Mouse (Mus musculus): ENCODE measurements around the gene Ndufaf3. TPM values are rescaled to one million over a fixed set of nuclear protein-coding genes. Genes with fewer than 3 reads are reported as not detected.

The Ndufaf3 gene
- polyA plus RNA-seq, 1 experiment from 2014 or later = 76.7 TPM

DNA sequence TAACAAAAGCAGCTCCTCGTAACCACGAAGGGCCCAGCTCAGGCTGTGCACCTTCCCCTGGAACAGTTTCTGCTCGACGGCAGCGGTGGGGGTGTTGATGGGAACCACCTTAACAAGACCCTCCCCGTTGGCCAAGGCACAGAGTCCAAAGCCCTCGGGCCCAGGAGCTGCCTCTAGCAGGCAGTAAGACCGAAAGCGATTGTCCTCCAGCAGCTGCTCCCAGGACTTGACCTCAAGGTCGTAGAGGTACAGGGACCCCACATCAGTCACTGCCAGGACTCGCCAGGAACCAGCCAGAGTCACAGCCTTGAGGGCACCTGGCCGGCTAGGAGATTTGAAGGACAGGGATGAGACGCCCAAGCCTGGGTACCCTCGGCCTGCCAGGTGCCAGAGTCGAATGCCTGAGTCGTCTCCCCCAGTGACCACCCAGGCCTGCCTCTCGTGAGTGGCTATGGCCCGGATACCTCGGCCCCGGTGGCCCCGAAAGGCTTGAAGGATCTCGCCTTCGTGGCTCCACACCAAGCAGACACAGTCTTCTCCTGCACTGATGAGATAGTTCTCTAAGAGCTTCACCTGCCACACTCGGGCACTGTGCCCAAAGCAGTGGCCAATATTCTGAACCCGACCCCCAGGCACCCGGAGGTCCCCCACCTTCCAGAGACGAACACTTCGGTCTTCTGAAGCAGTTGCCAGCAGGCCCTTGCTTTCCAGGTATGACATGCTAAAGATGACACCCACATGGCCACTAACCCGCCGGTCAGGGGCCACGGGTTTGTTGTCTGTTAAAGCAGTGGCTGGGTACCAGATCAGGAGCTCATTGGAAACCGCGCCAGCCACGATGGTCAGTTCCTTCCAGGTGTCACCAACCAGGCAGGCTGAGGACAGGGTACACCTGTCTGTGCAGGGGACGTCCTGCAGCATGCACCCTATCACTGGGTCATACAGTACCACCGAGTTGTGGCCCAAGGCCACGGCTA, 8.4 kb upstream of the Ndufaf3 start:
- no peak overlapping the region; the same call in 1 of the 2 replicates for H3K9ac ChIP-seq (replicated peaks; ENCODE audit: low read length)
- H3K36me3 ChIP-seq (ENCODE audit: control insufficient read depth, insufficient read depth, low read length) = peaks cover 58% of the 10 kb centered on the region

DNA sequence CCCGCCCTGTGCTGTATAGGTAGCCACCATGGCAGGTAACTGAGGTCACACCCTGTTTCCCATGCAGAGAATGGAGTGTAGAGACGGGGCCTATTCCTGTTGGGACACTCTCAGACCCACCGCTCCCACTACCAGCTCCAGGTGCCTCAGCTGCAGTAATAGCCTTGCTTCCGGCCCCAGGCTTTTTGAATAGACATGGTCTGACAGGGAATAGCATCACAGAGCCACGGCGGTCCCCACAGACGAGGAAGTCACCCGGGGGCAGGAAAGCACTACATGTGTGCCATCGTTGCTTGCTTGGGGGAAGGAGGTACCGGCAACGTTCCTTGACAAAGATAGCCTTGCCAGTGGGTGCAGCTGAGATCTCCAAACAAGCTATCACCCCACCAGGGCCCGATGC, 7.7 kb upstream of the Ndufaf3 start:
- H3K4me2 ChIP-seq (ENCODE audit: low read length) = peak overlapping the region; percentile 29
- H3K36me3 ChIP-seq (ENCODE audit: control insufficient read depth, insufficient read depth, low read length) = peaks cover 58% of the 10 kb centered on the region
- H3K4me1 ChIP-seq (ENCODE audit: control insufficient read depth, insufficient read depth, low read length) = peaks cover 60% of the 10 kb centered on the region

More for the DNA sequence above, 8.4 kb upstream of the Ndufaf3 start:
- H3K4me3 ChIP-seq (replicated peaks; ENCODE audit: low read depth, low read length) = peak overlapping the region; percentile 77; the same call in 1 of the 2 replicates
- no peaks in the 10 kb centered on the region for H3K9me3 ChIP-seq (ENCODE audit: control insufficient read depth, low read length)
- no peaks in the 10 kb centered on the region for H3K27me3 ChIP-seq (ENCODE audit: control insufficient read depth, insufficient read depth, low read length)
- no peak overlapping the region for H3K27ac ChIP-seq (replicated peaks; ENCODE audit: low read depth, low read length)
- ATAC-seq (ENCODE audit: low FRiP score, low TSS enrichment) (no peak), DNase-seq (no peak)
- WGBS = 91% methylated on average over 37 of the region's 37 CpGs
- H3K4me1 ChIP-seq (ENCODE audit: control insufficient read depth, insufficient read depth, low read length) = peaks cover 53% of the 10 kb centered on the region
- peak overlapping the region; percentile 91 for H3K4me2 ChIP-seq (ENCODE audit: low read length)

DNA sequence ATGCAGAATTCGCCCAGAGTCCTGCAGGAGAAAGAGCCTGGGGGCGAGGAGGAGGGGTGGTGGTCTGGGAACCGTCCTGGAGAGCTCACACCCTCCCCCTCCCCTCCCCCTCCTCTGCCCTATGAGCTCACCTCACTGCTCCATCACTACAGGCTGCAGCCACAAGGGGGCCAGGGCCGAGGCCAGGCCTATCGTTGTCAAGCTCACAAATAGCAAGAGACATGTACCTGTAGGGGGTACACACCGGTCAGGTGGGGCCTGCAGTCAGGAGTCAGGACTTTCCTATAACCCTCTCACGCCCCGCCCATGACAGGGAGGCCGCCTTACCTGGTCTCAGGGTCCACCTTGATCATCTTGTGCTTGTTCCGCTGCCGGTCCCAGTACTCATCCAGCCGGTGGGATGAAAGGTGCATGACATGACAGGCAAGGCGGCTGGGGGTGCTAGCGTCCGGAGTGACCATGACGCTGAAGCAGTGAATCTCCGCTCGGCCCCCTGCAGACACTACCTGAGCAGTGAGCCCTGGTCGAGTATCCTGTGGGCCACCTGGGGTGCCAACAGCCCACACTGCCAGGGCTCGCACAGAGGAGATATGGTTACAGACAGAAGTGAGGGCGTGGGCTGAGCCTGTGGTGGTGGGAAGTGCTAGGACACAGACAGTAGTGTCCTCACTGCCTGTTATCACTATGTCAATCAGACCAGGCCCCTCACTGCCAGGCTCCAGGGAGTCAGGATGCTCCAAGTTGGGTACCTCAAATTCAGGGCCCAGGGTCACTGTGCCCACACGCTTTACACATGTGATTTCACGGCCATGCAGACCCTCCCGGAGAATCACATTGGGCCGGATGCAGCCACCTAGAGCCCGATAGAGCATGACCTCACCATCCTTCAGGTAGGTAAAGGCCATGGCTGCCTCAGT, 6.8 kb upstream of the Ndufaf3 start:
- 0 out of 2 replicates have a peak overlapping the region, but pooled peaks have one; percentile 26 for H3K27ac ChIP-seq (replicated peaks; ENCODE audit: low read depth, low read length)
- H3K36me3 ChIP-seq (ENCODE audit: control insufficient read depth, insufficient read depth, low read length) = peaks cover 58% of the 10 kb centered on the region
- no peak overlapping the region for H3K4me3 ChIP-seq (replicated peaks; ENCODE audit: low read depth, low read length)
- 49% methylated on average over 26 of the region's 26 CpGs for WGBS
- no peaks in the 10 kb centered on the region for H3K9me3 ChIP-seq (ENCODE audit: control insufficient read depth, low read length)
- ATAC-seq (ENCODE audit: low FRiP score, low TSS enrichment) (no peak), DNase-seq (peak; percentile 78)
- H3K27me3 ChIP-seq (ENCODE audit: control insufficient read depth, insufficient read depth, low read length) = no peaks in the 10 kb centered on the region
- H3K4me2 ChIP-seq (ENCODE audit: low read length) = peak overlapping the region; percentile 29; the same call in 1 of the 2 replicates
- H3K4me1 ChIP-seq (ENCODE audit: control insufficient read depth, insufficient read depth, low read length) = peaks cover 57% of the 10 kb centered on the region
- 0 out of 2 replicates have a peak overlapping the region, but pooled peaks have one; percentile 16 for H3K9ac ChIP-seq (replicated peaks; ENCODE audit: low read length)

More for the DNA sequence above, 7.7 kb upstream of the Ndufaf3 start:
- Histone ChIP-seq H3K27ac (replicated peaks; ENCODE audit: low read depth, low read length) (no peak overlapping the region), H3K27me3 (ENCODE audit: control insufficient read depth, insufficient read depth, low read length) (no peaks in the 10 kb centered on the region), H3K4me3 (replicated peaks; ENCODE audit: low read depth, low read length) (no peak overlapping the region), H3K9ac (replicated peaks; ENCODE audit: low read length) (no peak overlapping the region; the same call in 1 of the 2 replicates), H3K9me3 (ENCODE audit: control insufficient read depth, low read length) (no peaks in the 10 kb centered on the region)
- DNase-seq (no peak), ATAC-seq (ENCODE audit: low FRiP score, low TSS enrichment) (no peak)
- 84% methylated on average over 12 of the region's 12 CpGs for WGBS

DNA sequence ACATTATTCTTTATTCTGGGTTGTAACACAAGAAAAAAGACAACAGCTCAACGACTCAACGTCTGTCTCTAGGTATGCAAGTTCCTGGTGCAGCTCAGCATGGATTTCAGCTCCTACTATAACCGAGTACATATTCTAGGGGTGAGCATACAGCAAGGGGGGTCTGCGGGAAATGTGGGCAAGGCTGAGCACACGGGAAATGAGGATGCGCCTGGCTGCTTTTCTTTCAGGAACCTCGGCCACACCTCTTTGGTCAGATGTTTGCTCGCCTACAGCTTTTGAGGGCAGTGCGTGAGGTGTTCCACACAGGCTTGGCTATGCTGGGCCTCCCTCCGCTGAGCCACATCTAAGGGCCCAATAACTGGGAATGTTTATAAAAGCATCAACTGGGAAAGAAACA, 5.1 kb upstream of the Ndufaf3 start:
- 78% methylated on average over 10 of the region's 10 CpGs for WGBS

DNA sequence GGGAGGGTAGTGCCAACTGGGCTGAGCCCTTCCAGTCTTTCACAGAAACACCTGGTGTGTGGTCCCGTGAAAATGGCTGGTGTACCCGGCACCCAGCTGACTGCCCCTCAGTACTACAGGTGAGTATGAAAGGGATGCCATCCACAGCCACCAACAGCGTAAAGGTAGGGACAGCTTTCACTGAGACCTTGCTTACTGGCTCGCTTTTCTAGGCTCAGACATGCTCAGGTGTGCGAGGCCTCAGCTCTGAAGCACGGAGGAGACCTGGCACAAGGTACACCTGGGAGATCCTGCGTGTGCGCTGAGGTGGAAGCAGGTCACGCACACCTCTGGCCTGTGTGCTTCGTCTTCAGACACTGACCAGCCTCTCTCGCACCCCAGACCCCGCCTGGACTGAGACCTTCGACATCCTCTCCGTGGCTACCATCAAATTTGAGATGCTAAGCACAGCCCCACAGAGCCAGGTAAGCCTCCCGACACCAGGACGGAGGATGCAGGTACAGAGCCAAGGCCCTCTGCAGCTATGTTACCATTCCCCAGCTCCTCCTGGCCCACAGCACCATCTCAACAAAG, 4.3 kb upstream of the Ndufaf3 start:
- Histone ChIP-seq H3K9me3 (ENCODE audit: control insufficient read depth, low read length) (no peaks in the 10 kb centered on the region), H3K36me3 (ENCODE audit: control insufficient read depth, insufficient read depth, low read length) (peaks cover 58% of the 10 kb centered on the region), H3K4me1 (ENCODE audit: control insufficient read depth, insufficient read depth, low read length) (peaks cover 49% of the 10 kb centered on the region), H3K27me3 (ENCODE audit: control insufficient read depth, insufficient read depth, low read length) (no peaks in the 10 kb centered on the region), H3K4me2 (ENCODE audit: low read length) (no peak overlapping the region), H3K4me3 (replicated peaks; ENCODE audit: low read depth, low read length) (no peak overlapping the region), H3K9ac (replicated peaks; ENCODE audit: low read length) (no peak overlapping the region), H3K27ac (replicated peaks; ENCODE audit: low read depth, low read length) (no peak overlapping the region)
- no peak for DNase-seq
- 97% methylated on average over 16 of the region's 16 CpGs for WGBS
- no peak for ATAC-seq (ENCODE audit: low FRiP score, low TSS enrichment)

More for the DNA sequence above, 5.1 kb upstream of the Ndufaf3 start:
- Histone ChIP-seq H3K4me1 (ENCODE audit: control insufficient read depth, insufficient read depth, low read length) (peaks cover 57% of the 10 kb centered on the region), H3K36me3 (ENCODE audit: control insufficient read depth, insufficient read depth, low read length) (peaks cover 58% of the 10 kb centered on the region), H3K27me3 (ENCODE audit: control insufficient read depth, insufficient read depth, low read length) (no peaks in the 10 kb centered on the region), H3K4me2 (ENCODE audit: low read length) (no peak overlapping the region), H3K4me3 (replicated peaks; ENCODE audit: low read depth, low read length) (no peak overlapping the region), H3K27ac (replicated peaks; ENCODE audit: low read depth, low read length) (no peak overlapping the region), H3K9me3 (ENCODE audit: control insufficient read depth, low read length) (no peaks in the 10 kb centered on the region), H3K9ac (replicated peaks; ENCODE audit: low read length) (no peak overlapping the region)
- DNase-seq (no peak), ATAC-seq (ENCODE audit: low FRiP score, low TSS enrichment) (no peak)

DNA sequence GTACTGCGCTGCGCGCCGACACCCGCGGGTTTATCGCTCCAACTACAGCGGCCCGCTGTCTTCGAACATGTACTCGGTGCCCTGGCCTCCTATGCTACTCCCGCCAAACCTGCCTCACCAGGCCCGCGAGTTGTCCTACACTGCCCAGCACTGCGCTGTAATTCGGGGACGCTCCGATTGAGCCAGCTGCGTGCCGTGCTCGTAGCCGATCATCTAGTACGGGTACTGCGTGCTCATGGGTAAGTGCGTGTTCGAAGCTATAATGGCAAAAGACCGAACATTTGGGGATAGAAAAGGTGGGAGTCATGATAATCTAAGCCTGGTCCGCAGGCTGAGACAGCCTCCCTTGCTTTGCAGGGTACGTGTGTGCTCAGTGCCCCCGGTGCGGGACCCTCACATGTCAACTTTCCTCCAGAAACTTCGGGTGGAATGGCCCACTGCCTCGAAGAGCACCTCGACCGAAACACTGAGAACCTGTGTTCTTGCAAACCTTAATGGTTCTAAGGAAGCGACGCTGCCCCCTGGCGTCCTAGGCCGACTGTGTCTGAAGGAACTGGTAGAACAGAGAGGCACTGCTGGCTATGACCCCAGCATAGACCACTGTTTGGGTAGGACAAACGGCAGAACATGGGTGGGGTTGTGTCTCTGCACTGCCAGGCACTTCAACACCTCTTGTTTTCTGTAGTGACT, 3.1 kb upstream of the Ndufaf3 start:
- peak overlapping the region; percentile 60 for H3K27ac ChIP-seq (replicated peaks; ENCODE audit: low read depth, low read length)
- peak overlapping the region; percentile 97 for H3K4me2 ChIP-seq (ENCODE audit: low read length)
- 0 out of 2 replicates have a peak, but pooled peaks have one; percentile 1 for ATAC-seq (ENCODE audit: low FRiP score, low TSS enrichment)
- no peaks in the 10 kb centered on the region for H3K27me3 ChIP-seq (ENCODE audit: control insufficient read depth, insufficient read depth, low read length)
- peaks cover 55% of the 10 kb centered on the region for H3K36me3 ChIP-seq (ENCODE audit: control insufficient read depth, insufficient read depth, low read length)
- no peaks in the 10 kb centered on the region for H3K9me3 ChIP-seq (ENCODE audit: control insufficient read depth, low read length)
- peak; percentile 86 for DNase-seq
- H3K4me3 ChIP-seq (replicated peaks; ENCODE audit: low read depth, low read length) = peak overlapping the region; percentile 53
- peaks cover 45% of the 10 kb centered on the region for H3K4me1 ChIP-seq (ENCODE audit: control insufficient read depth, insufficient read depth, low read length)
- peak overlapping the region; percentile 62 for H3K9ac ChIP-seq (replicated peaks; ENCODE audit: low read length)
- 1% methylated on average over 40 of the region's 40 CpGs for WGBS

DNA sequence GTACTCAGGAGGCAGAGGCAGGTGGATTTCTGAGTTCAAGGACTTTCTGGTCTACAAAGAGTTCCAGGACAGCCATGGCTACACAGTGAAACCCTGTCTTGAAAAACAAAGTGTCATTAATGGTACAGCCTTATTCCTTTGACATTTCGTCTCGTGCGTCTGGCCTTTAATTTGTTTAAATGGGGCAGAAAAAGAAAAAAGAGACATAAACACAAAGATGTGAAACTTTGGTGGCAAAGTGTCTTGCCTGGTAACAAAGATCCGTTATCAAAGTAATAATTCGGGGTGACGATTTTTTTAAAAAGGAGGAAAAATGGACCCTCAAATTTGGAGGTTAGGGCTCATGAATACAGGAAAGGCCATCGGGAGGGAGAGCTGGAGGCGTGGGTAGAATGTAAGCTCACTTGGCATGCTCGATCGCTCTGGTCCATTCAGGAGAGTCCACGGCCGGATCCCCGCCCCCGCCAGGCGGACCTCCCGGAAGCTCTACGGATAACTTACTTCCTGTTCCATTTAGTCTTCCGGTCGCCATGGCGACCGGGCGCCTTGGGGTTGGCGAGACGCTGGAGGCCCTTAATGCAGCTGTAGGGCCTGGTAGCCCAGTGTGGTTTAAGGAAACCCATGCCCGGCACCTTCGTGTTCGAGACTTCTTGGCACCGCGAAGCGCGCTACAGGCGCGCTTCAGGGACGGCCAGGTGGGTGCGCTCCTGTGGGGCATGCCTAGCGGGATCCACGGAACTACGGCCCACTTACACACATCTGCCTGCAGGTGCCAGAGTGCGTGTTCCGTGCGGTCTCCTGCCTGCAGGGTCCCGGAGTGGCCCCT, 2.4 kb upstream of the Ndufaf3 start, which contains the start of gene Dalrd3:
TSS of gene Dalrd3 (plus strand) at position 506 of the 826 bp plus-strand sequence.
- peaks cover 38% of the 10 kb centered on the region for H3K4me1 ChIP-seq (ENCODE audit: control insufficient read depth, insufficient read depth, low read length)
- peak; percentile 97 for DNase-seq
- H3K9ac ChIP-seq (replicated peaks; ENCODE audit: low read length) = peak within 1 kb of the TSS; percentile 62
- 7% methylated on average over 42 of the region's 42 CpGs for WGBS
- ATAC-seq (ENCODE audit: low FRiP score, low TSS enrichment) = peak; percentile 57
- peak within 1 kb of the TSS; percentile 100 for H3K4me2 ChIP-seq (ENCODE audit: low read length)
- H3K27me3 ChIP-seq (ENCODE audit: control insufficient read depth, insufficient read depth, low read length) = no peaks in the 10 kb centered on the region
- peaks cover 54% of the 10 kb centered on the region for H3K36me3 ChIP-seq (ENCODE audit: control insufficient read depth, insufficient read depth, low read length)
- peak within 1 kb of the TSS; percentile 60 for H3K27ac ChIP-seq (replicated peaks; ENCODE audit: low read depth, low read length)
- H3K9me3 ChIP-seq (ENCODE audit: control insufficient read depth, low read length) = no peaks in the 10 kb centered on the region
- peak within 1 kb of the TSS; percentile 53 for H3K4me3 ChIP-seq (replicated peaks; ENCODE audit: low read depth, low read length)
